Mouse (Mus musculus) embryonic facial prominence, embryonic 14.5 days (tissue): Measurements from ENCODE around the gene Gpr108. TPM values are rescaled to one million over a fixed set of nuclear protein-coding genes. Genes with fewer than 3 reads are reported as not detected.

Experiments used
- ATAC-seq: fragments of 200-750 bp; cut with Nextera tagmentation; 2 replicates; pipeline ENCODE4 v1.8.0; 2017; ENCODE audit warnings: low read depth, moderate number of reproducible peaks, moderate TSS enrichment
- DNase-seq: peaks from one replicate; pipeline ENCODE4 v3.0.0-alpha.2; 2015; ENCODE audit warnings: low spot score
- H3K27ac ChIP-seq: fragments of 300-500 bp; sonication (generic); replicated peaks from 2 replicates; pipeline ENCODE4 v1.5.1; 2014; ENCODE audit warnings: low read depth, mild to moderate bottlenecking, low read length, moderate library complexity
- H3K27me3 ChIP-seq: fragments of 300-500 bp; sonication (generic); replicated peaks from 2 replicates; pipeline ENCODE4 v1.6.1; 2014; ENCODE audit warnings: low read length; ENCODE audit not compliant: control insufficient read depth, insufficient read depth
- H3K36me3 ChIP-seq: fragments of 300-500 bp; sonication (generic); 2 replicates; pipeline ENCODE4 v1.6.1; 2014; ENCODE audit warnings: low read length, mixed read lengths; ENCODE audit not compliant: control insufficient read depth, insufficient read depth
- H3K4me1 ChIP-seq: fragments of 300-500 bp; sonication (generic); 2 replicates; pipeline ENCODE4 v1.6.1; 2014; ENCODE audit warnings: antibody characterized with exemption, low read length; ENCODE audit not compliant: control insufficient read depth, insufficient read depth
- H3K4me2 ChIP-seq: fragments of 300-500 bp; sonication (generic); 2 replicates; pipeline ENCODE4 v1.6.1; 2014; ENCODE audit warnings: low read depth, mild to moderate bottlenecking, low read length, moderate library complexity, mixed read lengths
- H3K4me3 ChIP-seq: fragments of 300-500 bp; sonication (generic); 2 replicates; pipeline ENCODE4 v1.5.1; 2014; ENCODE audit warnings: low read depth, mild to moderate bottlenecking, low read length
- H3K9ac ChIP-seq: fragments of 300-500 bp; sonication (generic); 2 replicates; pipeline ENCODE4 v1.6.1; 2014; ENCODE audit warnings: low read depth, mild to moderate bottlenecking, low read length, moderate library complexity, mixed read lengths
- H3K9me3 ChIP-seq: fragments of 300-500 bp; sonication (generic); 2 replicates; pipeline ENCODE4 v1.6.1; 2016; ENCODE audit warnings: low read length; ENCODE audit not compliant: control insufficient read depth
- WGBS: fragments of 180-500 bp; shearing (Covaris S2); extraction: QIAGEN DNeasy Blood & Tissue Kit; methylation state at CpG from one replicate; pipeline ENCODE4 v1.1.7; 2014; 5-methylcytosine and 5-hydroxymethylcytosine counted together
- polyA plus RNA-seq: library from polyadenylated mRNA; unstranded; fragments of >200 nt; fragmentation: Nextera tagmentation; extraction: Ambion mirVana; gene quantifications from 2 replicates; pipeline ENCODE4 v1.2.1, GENCODE M21; 2014

The Gpr108 gene
- polyA plus RNA-seq, 1 experiment from 2014 or later, result 37.1 TPM

GRCm38 (mm10) chr17:57264164-57264563, 15.9 kb upstream of the Gpr108 start:
- no peaks in the 10 kb centered on the region for H3K9me3 ChIP-seq
- H3K27ac ChIP-seq, result no peak overlapping the region
- H3K27me3 ChIP-seq, result no peaks in the 10 kb centered on the region
- no peak overlapping the region for H3K9ac ChIP-seq
- 84% methylated on average over 2 of the region's 2 CpGs for WGBS
- peaks cover 46% of the 10 kb centered on the region for H3K36me3 ChIP-seq
- ATAC-seq, result no peak
- H3K4me3 ChIP-seq, result no peak overlapping the region
- no peak for DNase-seq
- H3K4me1 ChIP-seq, result peaks cover 7% of the 10 kb centered on the region; the same call in 1 of the 2 replicates
- H3K4me2 ChIP-seq, result no peak overlapping the region

- Histone ChIP-seq H3K4me3 (no peak overlapping the region), H3K27ac (no peak overlapping the region), H3K4me2 (no peak overlapping the region), H3K36me3 (peaks cover 57% of the 10 kb centered on the region), H3K27me3 (no peaks in the 10 kb centered on the region), H3K4me1 (peaks cover 7% of the 10 kb centered on the region; the same call in 1 of the 2 replicates), H3K9me3 (no peaks in the 10 kb centered on the region), H3K9ac (no peak overlapping the region)
- no peak for DNase-seq
- 87% methylated on average over 16 of the region's 17 CpGs for WGBS
- ATAC-seq, result no peak
These were observed 14.8 kb upstream of the Gpr108 start for GRCm38 (mm10) chr17:57262901-57263550.

DNA sequence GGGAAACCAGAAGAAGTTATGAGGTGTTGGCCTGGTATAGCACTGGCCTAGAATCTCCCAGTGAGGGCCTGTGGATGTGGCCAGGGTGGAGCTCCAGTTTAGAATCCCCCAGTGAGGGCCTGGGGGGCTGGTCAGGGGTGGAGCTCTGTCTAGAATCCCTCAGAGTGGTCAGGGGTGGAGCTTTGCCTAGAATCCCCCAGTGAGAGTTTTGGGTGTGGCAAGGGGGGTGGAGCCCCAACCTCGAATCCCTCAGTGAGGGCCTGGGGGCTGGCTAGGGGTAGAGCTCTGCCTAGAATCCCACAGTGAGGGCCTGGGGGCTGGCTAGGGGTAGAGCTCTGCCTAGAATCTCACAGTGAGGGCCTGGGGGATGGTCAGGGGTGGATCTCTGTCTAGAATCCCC, 13.6 kb upstream of the Gpr108 start:
- no peaks in the 10 kb centered on the region for H3K9me3 ChIP-seq
- 14% methylated on average over 1 of the region's 1 CpGs for WGBS
- no peak for DNase-seq
- H3K4me1 ChIP-seq, result peaks cover 7% of the 10 kb centered on the region; the same call in 1 of the 2 replicates
- H3K9ac ChIP-seq, result no peak overlapping the region
- H3K36me3 ChIP-seq, result peaks cover 67% of the 10 kb centered on the region
- no peak for ATAC-seq
- no peaks in the 10 kb centered on the region for H3K27me3 ChIP-seq
- H3K27ac ChIP-seq, result no peak overlapping the region
- H3K4me2 ChIP-seq, result no peak overlapping the region
- no peak overlapping the region for H3K4me3 ChIP-seq

DNA sequence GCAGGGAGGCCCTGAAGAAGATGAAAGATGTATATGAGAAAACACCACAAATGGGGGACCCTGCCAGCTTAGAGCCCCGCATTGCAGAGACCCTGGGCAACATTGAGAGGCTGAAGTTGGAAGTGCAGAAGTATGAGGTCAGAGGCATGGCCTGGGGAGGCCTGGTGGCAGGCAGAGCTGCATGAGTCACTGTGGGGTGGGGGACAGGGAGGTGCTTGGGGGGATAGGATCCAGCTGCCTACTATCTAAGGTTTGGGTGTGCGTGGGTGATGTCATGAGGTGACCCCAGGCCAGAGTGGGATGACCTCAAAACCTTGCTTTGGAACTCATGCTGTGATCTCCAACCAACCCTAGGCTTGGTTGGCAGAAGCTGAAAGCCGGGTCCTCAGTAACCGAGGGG, 13.0 kb upstream of the Gpr108 start:
- H3K36me3 ChIP-seq, result peaks cover 73% of the 10 kb centered on the region
- DNase-seq (no peak), ATAC-seq (no peak)
- no peaks in the 10 kb centered on the region for H3K27me3 ChIP-seq
- no peak overlapping the region for H3K9ac ChIP-seq
- no peak overlapping the region for H3K4me2 ChIP-seq
- no peaks in the 10 kb centered on the region for H3K9me3 ChIP-seq
- no peak overlapping the region for H3K27ac ChIP-seq
- no peak overlapping the region for H3K4me3 ChIP-seq
- H3K4me1 ChIP-seq, result peaks cover 7% of the 10 kb centered on the region; the same call in 1 of the 2 replicates
- 95% methylated on average over 4 of the region's 4 CpGs for WGBS

GRCm38 (mm10) chr17:57260351-57260750, 12.1 kb upstream of the Gpr108 start:
- WGBS, result 92% methylated on average over 9 of the region's 9 CpGs
- Histone ChIP-seq H3K4me3 (no peak overlapping the region), H3K9ac (no peak overlapping the region), H3K27ac (no peak overlapping the region), H3K4me2 (no peak overlapping the region), H3K4me1 (peaks cover 4% of the 10 kb centered on the region; the same call in 1 of the 2 replicates), H3K9me3 (no peaks in the 10 kb centered on the region), H3K27me3 (no peaks in the 10 kb centered on the region), H3K36me3 (peaks cover 81% of the 10 kb centered on the region)
- no peak for DNase-seq
- no peak for ATAC-seq

GRCm38 (mm10) chr17:57259742-57260141, 11.5 kb upstream of the Gpr108 start:
- no peak for DNase-seq
- Histone ChIP-seq H3K4me3 (no peak overlapping the region), H3K4me1 (no peaks in the 10 kb centered on the region), H3K27me3 (no peaks in the 10 kb centered on the region), H3K36me3 (peaks cover 87% of the 10 kb centered on the region), H3K27ac (no peak overlapping the region), H3K9me3 (no peaks in the 10 kb centered on the region), H3K4me2 (no peak overlapping the region), H3K9ac (no peak overlapping the region)
- ATAC-seq, result no peak
- 95% methylated on average over 8 of the region's 8 CpGs for WGBS

DNA sequence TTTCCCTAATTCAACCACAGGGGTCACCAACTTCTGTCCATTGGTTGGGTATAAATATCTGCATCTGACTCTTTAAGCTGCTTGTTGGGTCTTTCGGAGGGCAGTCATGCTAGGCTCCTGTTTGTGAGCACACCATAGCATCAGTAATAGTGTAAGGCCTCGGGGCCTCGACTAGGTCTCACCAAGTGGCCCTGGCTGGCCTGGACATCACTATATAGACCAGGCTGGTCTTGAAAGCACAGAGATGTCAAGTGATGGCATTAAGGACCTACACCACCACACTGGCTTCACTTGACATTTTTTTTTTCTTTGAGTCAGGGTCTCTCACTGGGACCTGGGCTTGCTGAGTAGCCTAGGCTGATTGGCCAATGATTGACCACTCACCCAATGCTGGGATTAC, 9.9 kb upstream of the Gpr108 start:
- no peak for DNase-seq
- Histone ChIP-seq H3K9me3 (no peaks in the 10 kb centered on the region), H3K4me2 (no peak overlapping the region), H3K27ac (no peak overlapping the region), H3K36me3 (peaks cover 93% of the 10 kb centered on the region), H3K9ac (no peak overlapping the region), H3K4me3 (no peak overlapping the region), H3K4me1 (no peaks in the 10 kb centered on the region), H3K27me3 (no peaks in the 10 kb centered on the region)
- ATAC-seq, result no peak
- 100% methylated on average over 3 of the region's 3 CpGs for WGBS

GRCm38 (mm10) chr17:57256921-57257485, 8.8 kb upstream of the Gpr108 start:
- H3K27me3 ChIP-seq, result no peaks in the 10 kb centered on the region
- H3K9ac ChIP-seq, result no peak overlapping the region
- no peaks in the 10 kb centered on the region for H3K9me3 ChIP-seq
- H3K4me1 ChIP-seq, result no peaks in the 10 kb centered on the region
- H3K27ac ChIP-seq, result no peak overlapping the region
- 96% methylated on average over 22 of the region's 22 CpGs for WGBS
- DNase-seq (no peak), ATAC-seq (no peak)
- H3K4me2 ChIP-seq, result no peak overlapping the region
- no peak overlapping the region for H3K4me3 ChIP-seq
- peaks cover 81% of the 10 kb centered on the region for H3K36me3 ChIP-seq

DNA sequence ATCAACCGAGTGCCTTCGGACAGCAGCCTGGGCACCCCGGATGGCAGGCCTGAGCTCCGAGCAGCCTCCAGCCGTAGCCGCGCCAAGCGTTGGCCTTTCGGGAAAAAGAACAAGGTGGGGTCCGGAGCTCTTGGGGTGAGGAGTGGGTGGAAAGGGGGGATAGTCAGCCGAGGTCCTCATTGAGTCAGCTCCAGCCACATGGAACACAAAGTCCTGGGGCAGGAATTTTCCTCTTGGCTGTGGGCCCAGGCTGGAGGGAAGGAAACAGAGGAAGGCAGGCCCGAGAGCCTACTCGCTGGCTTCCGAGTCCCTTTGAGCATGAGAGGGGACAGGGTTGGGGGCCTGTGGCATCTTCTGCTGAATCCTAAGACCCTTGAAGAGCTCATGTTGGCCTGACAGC, 7.1 kb upstream of the Gpr108 start:
- H3K9ac ChIP-seq, result no peak overlapping the region
- H3K27ac ChIP-seq, result no peak overlapping the region
- no peaks in the 10 kb centered on the region for H3K9me3 ChIP-seq
- 84% methylated on average over 14 of the region's 14 CpGs for WGBS
- peaks cover 68% of the 10 kb centered on the region for H3K36me3 ChIP-seq
- H3K27me3 ChIP-seq, result no peaks in the 10 kb centered on the region
- no peaks in the 10 kb centered on the region for H3K4me1 ChIP-seq
- no peak overlapping the region for H3K4me3 ChIP-seq
- H3K4me2 ChIP-seq, result no peak overlapping the region
- ATAC-seq, result no peak
- DNase-seq, result no peak
